Mouse (Mus musculus): ENCODE data around the gene Siva1.

DNA sequence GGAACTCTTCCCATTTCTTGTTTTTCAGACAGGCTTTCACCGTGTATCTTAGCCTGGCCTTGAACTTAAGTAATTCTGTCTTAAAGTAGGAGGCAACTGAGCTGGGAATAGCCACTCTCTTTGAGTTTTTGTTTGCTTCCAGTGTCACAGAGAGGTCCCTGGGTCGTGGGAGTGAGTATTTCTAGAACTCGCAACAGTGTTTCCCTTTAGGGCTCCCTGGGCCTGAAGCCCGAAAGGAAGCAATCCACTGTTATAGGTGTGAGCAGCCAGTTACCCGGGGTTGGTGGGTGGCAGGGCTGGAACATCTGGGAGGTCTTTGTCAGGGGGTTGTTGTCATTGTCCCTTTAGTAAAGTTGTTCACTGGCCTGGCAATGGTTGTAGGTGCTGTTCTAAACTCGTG, 1.7 kb downstream of the Siva1 start:
- TF ChIP-seq CTCF (IDR thresholded peaks at IDR 0.05; ENCODE audit: low read depth) (no peak), EP300 (IDR thresholded peaks at IDR 0.05; ENCODE audit: low read depth) (no peak)

All from heart, postnatal 0 days (tissue).